Mouse (Mus musculus): ENCODE measurements around the gene Tm2d3. TPM values are rescaled to one million over a fixed set of nuclear protein-coding genes. Genes with fewer than 3 reads are reported as not detected.

Gene Tm2d3
- total RNA-seq, 2 experiments from 2014 or later, result 18.2 to 19.0 TPM

DNA sequence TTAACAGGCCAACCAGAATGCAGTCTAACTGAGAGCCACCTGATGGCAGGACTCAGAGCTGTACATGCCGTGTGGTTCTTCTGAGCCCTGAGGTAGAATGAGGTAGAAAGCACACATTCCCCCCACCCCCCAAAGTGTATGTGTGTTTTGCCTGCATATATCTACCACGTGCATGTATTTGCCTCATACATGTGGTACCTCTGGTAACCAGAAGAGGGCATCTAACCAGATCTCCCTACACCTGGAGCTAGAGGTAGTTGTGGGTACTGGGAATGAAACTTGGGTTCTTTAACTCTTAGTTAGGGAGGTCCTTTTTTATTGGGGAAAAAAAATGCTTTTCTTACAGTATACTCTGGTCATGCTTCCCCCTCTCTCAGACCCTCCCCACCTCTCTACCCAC is 5.5 kb downstream of the Tm2d3 start:
- DNase-seq, result no peak
- intact Hi-C loops (cut with DNase I), result no loop called here

DNA sequence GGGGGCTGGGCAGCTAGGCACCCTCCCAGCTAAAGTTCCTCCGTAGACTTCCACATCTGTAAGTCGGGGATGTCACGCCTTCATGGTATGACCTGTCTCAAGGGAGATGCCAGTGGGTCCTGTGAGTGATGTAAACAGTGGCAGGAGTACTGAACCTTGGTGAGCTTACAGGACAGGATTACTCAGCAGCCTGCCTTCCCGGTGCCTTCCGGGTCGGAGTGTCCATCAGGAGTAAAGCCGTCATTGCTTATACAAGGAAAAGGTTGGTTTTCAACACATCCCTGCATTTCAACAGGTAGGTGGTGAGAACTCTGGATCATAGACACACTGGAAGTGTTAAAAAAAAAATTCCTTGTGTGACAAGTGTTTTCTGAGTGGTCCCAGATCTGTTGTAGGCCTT is 11.1 kb downstream of the Tm2d3 start:
- intact Hi-C loops (cut with DNase I), result loop anchor here (10.0 kb wide), 1 partner anchor 163 kb away; the partner anchor contains the start of gene Pcsk6
- no peak for DNase-seq

DNA sequence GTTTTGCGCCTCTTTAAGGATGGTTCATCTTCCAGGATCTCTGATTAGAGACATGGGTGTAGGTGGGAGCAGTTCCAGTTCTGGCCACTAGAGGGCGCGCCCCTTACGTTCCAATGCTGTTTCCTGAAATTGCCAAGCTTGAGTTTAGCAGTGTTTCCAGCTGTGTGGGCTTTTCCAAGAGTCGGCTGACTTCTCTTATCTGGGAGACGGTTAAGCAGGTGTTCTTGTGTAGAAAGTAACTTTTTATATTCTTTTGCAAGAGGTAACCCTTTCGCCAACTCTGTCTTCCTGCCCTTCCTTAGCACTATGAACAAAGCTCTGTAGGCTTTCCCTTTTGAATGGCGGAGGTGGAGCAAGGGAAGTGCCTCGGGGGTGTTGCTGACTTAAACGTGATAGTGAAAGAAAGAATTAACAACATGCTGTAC is 13.9 kb downstream of the Tm2d3 start:
- intact Hi-C loops (cut with DNase I), result loop anchor here (1.0 to 10.0 kb wide), 3 partner anchors 160 to 350 kb away; partner anchors contain the start of gene Pcsk6
- DNase-seq, result peak; percentile 77 to 87

DNA sequence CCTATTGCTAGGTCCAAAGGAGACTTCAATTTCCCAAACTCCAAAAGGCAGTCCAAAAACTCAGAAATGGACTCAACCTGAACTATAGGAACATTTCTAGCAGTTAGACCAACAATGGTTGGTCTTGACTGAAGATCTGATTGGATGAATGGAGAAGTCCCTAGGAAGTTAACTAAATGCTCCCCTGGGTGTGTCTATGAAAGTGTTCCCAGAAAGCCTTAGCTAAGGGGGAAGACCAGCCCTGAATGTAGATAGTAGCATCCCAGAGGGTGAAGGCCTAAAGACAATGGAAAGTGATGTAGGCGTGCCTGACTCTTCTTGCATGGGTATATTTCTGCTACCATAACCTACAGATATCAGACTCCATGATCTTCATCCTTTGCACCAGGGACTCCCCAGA is 17.5 kb downstream of the Tm2d3 start:
- intact Hi-C loops (cut with DNase I), result loop anchor here (10.0 kb wide), 1 partner anchor 156 kb away; the partner anchor contains the start of gene Pcsk6
- no peak for DNase-seq

DNA sequence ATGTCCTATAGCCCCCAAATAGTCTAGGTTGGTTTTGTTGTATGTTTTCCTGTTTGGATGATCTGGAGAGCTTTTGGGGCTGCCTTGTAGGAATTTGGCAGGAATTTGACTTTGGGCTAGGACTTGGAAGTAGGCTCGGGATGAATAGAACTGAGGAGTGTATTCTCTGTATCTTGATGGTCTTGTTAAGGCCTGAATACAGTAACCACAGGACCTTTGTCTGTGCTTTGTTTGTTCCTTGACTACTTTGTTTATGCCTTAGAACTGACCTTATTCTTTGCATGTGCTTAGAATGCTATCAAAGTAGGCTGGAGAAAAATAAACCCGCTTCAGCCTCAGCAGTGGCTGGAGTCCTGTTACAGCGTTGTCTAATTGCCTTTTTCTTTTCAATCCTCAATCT is 19.3 kb downstream of the Tm2d3 start:
- intact Hi-C loops (cut with DNase I), result no loop called here
- no peak for DNase-seq

DNA sequence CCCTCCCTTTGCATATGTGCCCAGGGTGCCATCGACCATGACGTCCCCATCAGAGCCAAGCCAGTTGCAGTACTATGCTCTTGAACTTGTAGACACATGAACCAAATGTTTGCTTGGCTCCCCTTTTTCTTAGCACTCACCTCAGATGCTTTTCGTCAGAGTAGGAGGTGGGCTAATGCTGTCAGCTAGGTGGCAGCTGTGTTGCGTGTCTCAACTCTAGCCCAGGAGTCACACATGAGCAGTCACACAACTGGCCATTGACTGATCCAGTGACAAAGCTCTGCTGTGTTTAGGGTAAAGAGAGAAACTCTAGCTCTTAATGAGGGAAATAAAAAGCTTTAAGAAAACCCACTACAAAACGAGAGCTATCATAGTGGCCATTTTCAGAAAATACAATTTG is 22.8 kb downstream of the Tm2d3 start:
- intact Hi-C loops (cut with DNase I), result no loop called here
- no peak for DNase-seq

DNA sequence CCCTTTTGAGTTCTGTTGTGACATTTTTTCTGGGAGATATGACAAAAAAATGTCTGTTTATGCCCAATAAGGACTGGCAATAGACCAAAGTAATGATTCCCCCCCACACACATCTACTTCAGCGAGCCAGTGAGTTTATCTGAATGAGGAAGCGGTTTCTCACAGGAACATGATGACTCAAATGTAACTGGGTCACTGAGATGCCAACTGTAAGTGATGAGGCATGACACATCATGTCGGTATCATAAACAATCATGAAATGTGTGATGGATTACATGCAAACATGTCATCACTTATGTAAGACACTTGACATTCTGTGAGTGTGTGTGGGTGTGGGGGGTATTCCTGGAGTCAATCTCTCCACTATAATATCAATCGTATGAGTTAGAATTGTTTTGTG is 23.3 kb downstream of the Tm2d3 start:
- intact Hi-C loops (cut with DNase I), result no loop called here

DNA sequence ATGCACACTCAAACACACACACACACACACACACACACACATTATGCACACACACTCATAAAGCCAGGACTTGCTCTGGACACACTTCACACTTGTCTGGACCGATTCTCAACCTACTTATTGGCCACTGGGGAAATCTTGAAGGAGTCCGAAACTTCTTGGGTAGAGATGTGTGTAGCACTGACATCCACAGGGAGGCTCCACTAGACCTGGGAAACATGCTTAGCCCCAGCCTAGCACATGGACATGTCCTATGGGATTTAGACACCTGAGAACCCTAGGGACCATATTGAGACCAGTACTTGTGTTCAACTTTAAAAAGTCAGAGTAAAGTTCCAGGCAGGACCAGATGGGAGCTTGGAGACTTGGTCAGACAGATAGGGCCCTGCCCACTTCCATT is 43.1 kb downstream of the Tm2d3 start:
- DNase-seq, result no peak
- intact Hi-C loops (cut with DNase I), result no loop called here

More for the DNA sequence above, 23.3 kb downstream of the Tm2d3 start:
- no peak for DNase-seq

DNA sequence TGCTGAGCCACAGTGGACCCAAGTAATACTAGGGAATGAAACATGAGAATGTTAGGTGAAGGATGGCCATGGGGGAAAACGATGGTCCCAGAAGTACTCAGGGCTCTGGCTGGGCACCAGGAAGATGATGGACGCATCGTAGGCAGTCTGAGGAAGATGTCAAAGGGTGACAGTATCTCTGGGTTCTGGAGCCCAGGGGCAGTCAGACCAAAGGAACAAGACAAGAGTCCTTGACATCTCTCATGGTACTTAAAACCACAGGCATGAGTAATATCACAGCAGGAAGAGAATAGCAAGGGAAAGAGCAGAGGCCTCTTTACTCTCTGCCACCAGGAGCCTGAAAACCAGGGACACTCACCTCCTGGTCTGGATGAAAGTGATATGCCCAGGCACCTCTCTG is 44.3 kb downstream of the Tm2d3 start:
- intact Hi-C loops (cut with DNase I), result no loop called here
- DNase-seq, result no peak

DNA sequence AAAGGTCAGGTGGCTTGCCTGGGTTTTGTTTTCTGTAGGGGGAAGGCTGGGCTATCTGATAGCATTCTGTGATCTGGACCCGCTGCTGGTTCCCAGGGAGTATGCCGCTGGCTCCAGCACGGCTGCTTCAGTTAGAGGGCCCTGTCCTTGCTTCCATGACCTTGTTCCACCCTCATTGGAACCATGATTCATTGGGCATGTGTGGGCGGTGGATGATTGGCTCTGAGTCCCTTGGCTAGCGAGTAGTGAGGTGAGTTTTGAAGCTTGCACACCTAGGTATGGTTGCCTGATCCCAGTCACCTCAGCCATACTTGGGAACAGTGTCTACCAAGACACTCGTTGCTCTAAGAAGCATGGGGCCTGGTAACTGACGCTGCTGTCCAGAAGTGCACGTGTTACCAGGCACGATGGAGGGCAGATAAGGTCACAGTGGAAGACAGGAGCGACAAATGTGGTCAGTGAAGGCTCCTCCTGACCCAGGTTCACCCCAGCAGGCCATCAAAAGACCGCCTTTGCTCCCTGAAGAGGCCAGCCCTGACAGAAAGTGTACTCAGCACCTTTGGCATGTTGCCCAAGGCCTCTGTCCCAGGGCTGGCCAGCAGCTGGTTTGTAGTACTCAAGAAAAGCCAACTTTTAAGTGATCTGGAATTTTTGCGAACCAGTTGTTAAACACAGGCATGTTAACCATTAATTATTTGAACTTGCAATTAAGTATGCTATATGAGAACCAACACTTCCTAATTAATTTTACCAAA is 46.5 kb downstream of the Tm2d3 start:
- peak; percentile 53 to 56 for DNase-seq
- intact Hi-C loops (cut with DNase I), result no loop called here

DNA sequence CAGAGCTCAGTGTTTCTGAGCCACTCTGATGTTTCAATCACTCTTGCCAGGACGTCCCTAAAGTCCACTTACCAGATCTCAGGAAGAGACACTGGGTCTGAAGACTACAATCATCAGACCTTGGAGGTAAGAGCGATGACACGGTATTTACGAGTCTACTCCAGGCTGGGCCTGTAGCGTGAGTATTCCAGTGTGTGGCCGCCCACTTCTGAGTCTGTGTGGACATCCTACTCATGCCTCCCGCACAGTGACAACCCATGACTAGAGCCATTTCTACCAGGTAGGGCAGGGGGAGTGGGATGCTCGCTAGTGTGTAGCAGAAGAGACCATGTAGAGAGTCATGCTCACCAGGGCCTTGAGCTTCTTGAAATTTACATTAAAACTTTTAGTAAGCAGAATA is 51.9 kb downstream of the Tm2d3 start:
- no peak for DNase-seq
- intact Hi-C loops (cut with DNase I), result no loop called here

DNA sequence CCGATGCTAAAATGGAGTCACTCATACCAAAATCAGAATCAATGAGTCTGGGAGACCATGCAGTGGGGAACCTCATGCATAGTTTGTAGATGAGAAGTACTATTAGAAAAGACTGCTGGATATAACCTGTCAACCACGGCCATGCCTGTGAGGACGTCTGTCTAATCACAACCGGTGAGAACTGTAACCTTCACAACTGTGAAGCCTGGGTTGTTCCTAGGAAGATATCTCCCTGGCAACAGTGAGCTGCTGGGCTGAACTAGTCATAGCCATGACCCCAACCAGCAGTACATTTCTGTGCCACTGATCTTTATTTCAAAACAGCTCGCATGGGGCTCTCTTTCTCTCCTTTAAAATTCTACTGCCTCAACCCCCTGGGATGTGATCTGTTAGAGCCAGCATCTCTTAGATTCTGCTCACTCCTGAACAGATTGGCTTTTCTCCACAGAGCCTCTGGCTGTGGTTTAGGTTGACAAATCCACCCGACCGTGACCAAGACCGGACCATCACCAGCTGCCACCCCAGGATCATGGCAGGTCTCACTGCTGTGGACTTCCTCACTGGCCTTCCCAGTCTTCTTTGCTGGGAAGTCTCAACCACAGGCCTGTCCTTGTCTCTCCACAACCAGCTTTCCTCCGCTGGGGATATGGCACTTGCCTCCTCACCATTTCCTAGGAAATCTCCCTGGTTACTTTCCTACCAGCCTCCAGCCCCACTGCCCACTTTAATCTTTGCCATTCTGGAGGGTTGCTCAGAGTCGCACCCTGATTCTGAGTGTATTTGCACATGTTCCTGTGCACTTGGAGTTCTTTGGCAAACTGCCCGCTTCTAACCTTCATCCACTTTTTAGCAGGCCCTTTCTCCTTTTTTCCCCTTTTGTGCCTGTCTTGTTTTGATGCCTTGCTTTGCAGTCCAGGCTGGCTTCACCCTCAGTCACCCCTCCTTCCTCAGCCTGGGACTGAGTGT is 57.3 kb downstream of the Tm2d3 start:
- intact Hi-C loops (cut with DNase I), result no loop called here
- DNase-seq, result no peak

Other genes starting within 250 kb of the Tm2d3 start
- gene Tjp1, start 163.4 kb upstream of the Tm2d3 start, total RNA-seq (2021), result 100 to 1,000 TPM; 110 to 116 TPM
- 10 to 100 TPM; 33.8 to 36.7 TPM for gene Tarsl2, start 46.3 kb upstream of the Tm2d3 start, total RNA-seq (2021)
- gene Pcsk6, start 170.6 kb downstream of the Tm2d3 start, total RNA-seq (2021), result 10 to 100 TPM; 49.3 to 53.8 TPM